Comparison of ENCODE assay signal across 16 mouse cellular contexts in the genomic region with DNA sequence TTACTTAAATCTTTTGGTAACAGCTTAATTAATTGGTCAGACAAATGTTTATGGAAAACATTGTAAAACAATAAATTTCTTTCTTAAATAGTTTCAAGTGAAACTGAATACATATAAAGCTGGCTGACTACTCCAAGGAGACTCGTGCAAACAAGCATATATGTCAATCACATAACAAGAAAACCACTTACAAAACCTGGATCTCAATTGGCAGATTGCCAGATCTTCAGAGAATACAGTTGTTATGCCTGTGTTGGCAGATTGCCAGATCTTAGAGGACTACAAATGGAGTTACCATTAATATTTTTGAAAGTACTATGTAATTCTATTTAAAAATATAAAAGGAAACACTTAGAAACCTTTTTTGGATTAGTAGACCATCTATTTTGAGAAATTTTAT.
DNase-seq lines count a peak whose midpoint lies in the region; ATAC-seq and TF ChIP-seq lines count a peak whose summit lies in the region.
"Had no signal": no experiment of that assay in that cellular context is flagged by ENCODE, and none has a peak within 500 bp of the region (broad histone marks: within the 10 kb centered on the region; RNA-seq: fewer than 3 reads in every experiment).

No protein-coding gene starts in this region.

- DNase-seq in cerebellum, postnatal 14 days, result peak; percentile 9 to 12
- no peak for DNase-seq in cerebellum, adult 8-10 months
- DNase-seq in hindbrain, embryonic 14.5 days (ENCODE audit: low spot score), result peak; percentile 81
- no peak for DNase-seq in thymus, postnatal 10 days (ENCODE audit: low spot score in 2 of 2)
- DNase-seq in thymus, adult 2 months, result no peak
- DNase-seq in left cerebral cortex, adult 8-10 months (ENCODE audit: low spot score in 2 of 2), result no peak
- DNase-seq: cerebellum, adult 2 months; heart, adult 18-20 months; thymus, adult 18-20 months had no signal

- peak; percentile 79 for ATAC-seq in neural tube, embryonic 12.5 days (ENCODE audit: low FRiP score, low read depth)
- ATAC-seq in neural tube, embryonic 15.5 days (ENCODE audit: low FRiP score), result no peak
- peak; percentile 86 for ATAC-seq in hindbrain, embryonic 14.5 days (ENCODE audit: low FRiP score)

- no peaks in the 10 kb centered on the region for H3K27me3 ChIP-seq in neural tube, embryonic 12.5 days (replicated peaks)
- no peaks in the 10 kb centered on the region for H3K27me3 ChIP-seq in neural tube, embryonic 15.5 days (replicated peaks)
- H3K27me3 ChIP-seq in hindbrain, embryonic 14.5 days (ENCODE audit: control insufficient read depth, insufficient read depth, low read length), result no peaks in the 10 kb centered on the region
- no peaks in the 10 kb centered on the region for H3K27me3 ChIP-seq in thymus, adult 2 months (ENCODE audit: control insufficient read depth, insufficient read depth, low read length)
- H3K27me3 ChIP-seq: hindbrain, embryonic 15.5 days had no signal

- H3K9me3 ChIP-seq in neural tube, embryonic 12.5 days, result no peaks in the 10 kb centered on the region
- H3K9me3 ChIP-seq in neural tube, embryonic 15.5 days (replicated peaks), result no peaks in the 10 kb centered on the region
- H3K9me3 ChIP-seq in hindbrain, embryonic 14.5 days (ENCODE audit: control insufficient read depth, low read length), result no peaks in the 10 kb centered on the region
- H3K9me3 ChIP-seq: hindbrain, embryonic 15.5 days had no signal

- H3K4me2 ChIP-seq in neural tube, embryonic 12.5 days (replicated peaks), result no peak overlapping the region
- no peak overlapping the region for H3K4me2 ChIP-seq in neural tube, embryonic 15.5 days
- no peak overlapping the region for H3K4me2 ChIP-seq in hindbrain, embryonic 14.5 days (replicated peaks)
- H3K4me2 ChIP-seq: hindbrain, embryonic 15.5 days; liver, embryonic 11.5 days had no signal

- no peak overlapping the region for H3K9ac ChIP-seq in neural tube, embryonic 12.5 days
- H3K9ac ChIP-seq in neural tube, embryonic 15.5 days (replicated peaks), result no peak overlapping the region
- H3K9ac ChIP-seq in hindbrain, embryonic 14.5 days, result no peak overlapping the region
- H3K9ac ChIP-seq: hindbrain, embryonic 15.5 days had no signal

- no peaks in the 10 kb centered on the region for H3K36me3 ChIP-seq in neural tube, embryonic 12.5 days
- no peaks in the 10 kb centered on the region for H3K36me3 ChIP-seq in neural tube, embryonic 15.5 days
- no peaks in the 10 kb centered on the region for H3K36me3 ChIP-seq in hindbrain, embryonic 14.5 days (replicated peaks; ENCODE audit: control insufficient read depth, insufficient read depth)
- H3K36me3 ChIP-seq in thymus, adult 2 months (ENCODE audit: control insufficient read depth, insufficient read depth, low read length), result no peaks in the 10 kb centered on the region
- H3K36me3 ChIP-seq: G1E; hindbrain, embryonic 15.5 days had no signal

- WGBS in neural tube, embryonic 12.5 days, result 17% methylated on average over 1 of the region's 1 CpGs
- WGBS in neural tube, embryonic 15.5 days, result 5% methylated on average over 1 of the region's 1 CpGs
- WGBS in hindbrain, embryonic 14.5 days, result 9% methylated on average over 1 of the region's 1 CpGs
- 2% methylated on average over 1 of the region's 1 CpGs for WGBS in thymus, adult 2 months

- no peak for TF ChIP-seq POLR2A in thymus, adult 2 months (IDR thresholded peaks at IDR 0.05; ENCODE audit: control insufficient read depth, extremely low read depth, insufficient read depth, low read length, poor library complexity)

- H3K27ac ChIP-seq in neural tube, embryonic 12.5 days, result no peak overlapping the region
- H3K27ac ChIP-seq in neural tube, embryonic 15.5 days (replicated peaks), result no peak overlapping the region
- no peak overlapping the region for H3K27ac ChIP-seq in hindbrain, embryonic 14.5 days
- no peak overlapping the region for H3K27ac ChIP-seq in thymus, adult 2 months (ENCODE audit: control insufficient read depth, insufficient read depth, low read length)
- H3K27ac ChIP-seq: hindbrain, embryonic 15.5 days; layer of hippocampus, adult 2 months; macrophage had no signal

- H3K4me1 ChIP-seq in neural tube, embryonic 12.5 days, result no peaks in the 10 kb centered on the region
- H3K4me1 ChIP-seq in neural tube, embryonic 15.5 days, result no peaks in the 10 kb centered on the region
- H3K4me1 ChIP-seq in hindbrain, embryonic 14.5 days (replicated peaks; ENCODE audit: control insufficient read depth, insufficient read depth, low read length), result no peaks in the 10 kb centered on the region
- H3K4me1 ChIP-seq in thymus, adult 2 months (replicated peaks; ENCODE audit: control insufficient read depth, insufficient read depth, low read length), result no peaks in the 10 kb centered on the region
- H3K4me1 ChIP-seq: hindbrain, embryonic 15.5 days had no signal

- H3K4me3 ChIP-seq in neural tube, embryonic 12.5 days, result no peak overlapping the region
- H3K4me3 ChIP-seq in neural tube, embryonic 15.5 days (replicated peaks), result no peak overlapping the region
- no peak overlapping the region for H3K4me3 ChIP-seq in hindbrain, embryonic 14.5 days (replicated peaks; ENCODE audit: low read length)
- H3K4me3 ChIP-seq in thymus, adult 2 months (ENCODE audit: control insufficient read depth, insufficient read depth, low read length), result no peak overlapping the region
- H3K4me3 ChIP-seq: hindbrain, embryonic 15.5 days; layer of hippocampus, adult 2 months had no signal

- TF ChIP-seq CTCF in thymus, adult 2 months (IDR thresholded peaks at IDR 0.05; ENCODE audit: borderline replicate concordance, control insufficient read depth, extremely low read depth, insufficient read depth, low read length, poor library complexity), result no peak

Comparison
In these comparisons a context has a peak if more than half of its experiments do, and no peak if none do; other contexts are left out.
1. DNase-seq: peak in cerebellum, postnatal 14 days (2 of 2) and hindbrain, embryonic 14.5 days (single experiment); none in cerebellum, adult 8-10 months (single experiment), thymus, postnatal 10 days (0 of 2), thymus, adult 2 months (single experiment) and left cerebral cortex, adult 8-10 months (0 of 2).